Mouse (Mus musculus) embryo, embryonic 11 days (tissue): ENCODE results near the gene Ltbp1.

Experiments used
- DNase-seq: peaks from one replicate; pipeline ENCODE4 v3.0.0-alpha.2; 2015

Ltbp1 gene

GRCm38 (mm10) chr17:75005685-75006680 is 615 bp downstream of the Ltbp1 start:
- DNase-seq: peak; percentile 74

GRCm38 (mm10) chr17:75010955-75011354 is 5.6 kb downstream of the Ltbp1 start:
- DNase-seq: no peak

- DNase-seq: no peak
These were observed 7.8 kb downstream of the Ltbp1 start for GRCm38 (mm10) chr17:75013211-75013610.

- no peak for DNase-seq
These were observed 8.5 kb downstream of the Ltbp1 start for GRCm38 (mm10) chr17:75013868-75014267.

GRCm38 (mm10) chr17:75014601-75015356 is 9.4 kb downstream of the Ltbp1 start:
- peak; percentile 59 for DNase-seq

GRCm38 (mm10) chr17:75015546-75015945 is 10.2 kb downstream of the Ltbp1 start:
- no peak for DNase-seq

GRCm38 (mm10) chr17:75017423-75017822 is 12.1 kb downstream of the Ltbp1 start:
- DNase-seq: peak; percentile 36

GRCm38 (mm10) chr17:75018142-75018541 is 12.8 kb downstream of the Ltbp1 start:
- no peak for DNase-seq

GRCm38 (mm10) chr17:75020026-75020425 is 14.7 kb downstream of the Ltbp1 start:
- peak; percentile 57 for DNase-seq

GRCm38 (mm10) chr17:75020619-75021018 is 15.3 kb downstream of the Ltbp1 start:
- DNase-seq: no peak

- DNase-seq: no peak
These were observed 22.2 kb downstream of the Ltbp1 start for GRCm38 (mm10) chr17:75027358-75028131.

GRCm38 (mm10) chr17:75033356-75033755 is 28.0 kb downstream of the Ltbp1 start:
- no peak for DNase-seq

- DNase-seq: no peak
These were observed 28.7 kb downstream of the Ltbp1 start for GRCm38 (mm10) chr17:75033872-75034615.

GRCm38 (mm10) chr17:75036881-75037280 is 31.5 kb downstream of the Ltbp1 start:
- no peak for DNase-seq

GRCm38 (mm10) chr17:75039017-75039416 is 33.6 kb downstream of the Ltbp1 start:
- DNase-seq: no peak

- no peak for DNase-seq
These were observed 44.1 kb downstream of the Ltbp1 start for GRCm38 (mm10) chr17:75049366-75049969.

- DNase-seq: no peak
These were observed 46.1 kb downstream of the Ltbp1 start for GRCm38 (mm10) chr17:75051440-75051925.

GRCm38 (mm10) chr17:75055235-75055634 is 49.9 kb downstream of the Ltbp1 start:
- DNase-seq: no peak

- DNase-seq: no peak
These were observed 50.6 kb downstream of the Ltbp1 start for GRCm38 (mm10) chr17:75055961-75056360.

- peak; percentile 45 for DNase-seq
These were observed 51.3 kb downstream of the Ltbp1 start for GRCm38 (mm10) chr17:75056631-75057030.

- no peak for DNase-seq
These were observed 61.0 kb downstream of the Ltbp1 start for GRCm38 (mm10) chr17:75066340-75066739.
